1 mouse cellular context compared by ENCODE assay signal in genomic region chr7:19686927-19687583, GRCm38 (mm10).
TF ChIP-seq lines count a peak whose summit lies in the region.

No protein-coding gene starts in this region.

TF ChIP-seq in MEL, 35 proteins besides CTCF, POLR2A, EP300 and RAD21:
- TF ChIP-seq USF1 (IDR thresholded peaks at IDR 0.05; ENCODE audit: low read depth, low read length) (peak; percentile 30; the same call in 1 of the 2 replicates), MAX (IDR thresholded peaks at IDR 0.05; ENCODE audit: low read length) (peak; percentile 81), ZNF384 (IDR thresholded peaks at IDR 0.05; ENCODE audit: low read depth, low read length) (peak; percentile 41; the same call in 1 of the 2 replicates), MYC (IDR thresholded peaks at IDR 0.05; ENCODE audit: low read depth, low read length) (peak; percentile 81)
